Mouse (Mus musculus): ENCODE results near the gene Fndc3c1. TPM values are rescaled to one million over a fixed set of nuclear protein-coding genes. Genes with fewer than 3 reads are reported as not detected.

Fndc3c1 gene
- polyA plus RNA-seq (2012; ENCODE audit: low replicate concordance), result not detected in 2 replicates

GRCm38 (mm10) chrX:106485101-106485651 lies at the start of gene Fndc3c1:
TSS of gene Fndc3c1 (minus strand) at chrX:106485401.

Other genes with a start within 250 kb of the Fndc3c1 start
- not detected in 2 replicates for gene Fnd3c2, start 230.0 kb downstream of the Fndc3c1 start, polyA plus RNA-seq (2012; ENCODE audit: low replicate concordance)
- gene Gm5127, start 97.8 kb upstream of the Fndc3c1 start, polyA plus RNA-seq (2012; ENCODE audit: low replicate concordance), result not detected in 2 replicates
- gene Cysltr1, start 118.3 kb upstream of the Fndc3c1 start, polyA plus RNA-seq (2012; ENCODE audit: low replicate concordance), result not detected in 2 replicates